Mouse (Mus musculus) layer of hippocampus, adult 9-10 months (tissue): ENCODE measurements around the gene Hjurp.

Source experiments
- DNase-seq: peaks from one replicate; pipeline ENCODE4 v3.0.0; 2022; ENCODE audit warnings: low spot score

The Hjurp gene

DNA sequence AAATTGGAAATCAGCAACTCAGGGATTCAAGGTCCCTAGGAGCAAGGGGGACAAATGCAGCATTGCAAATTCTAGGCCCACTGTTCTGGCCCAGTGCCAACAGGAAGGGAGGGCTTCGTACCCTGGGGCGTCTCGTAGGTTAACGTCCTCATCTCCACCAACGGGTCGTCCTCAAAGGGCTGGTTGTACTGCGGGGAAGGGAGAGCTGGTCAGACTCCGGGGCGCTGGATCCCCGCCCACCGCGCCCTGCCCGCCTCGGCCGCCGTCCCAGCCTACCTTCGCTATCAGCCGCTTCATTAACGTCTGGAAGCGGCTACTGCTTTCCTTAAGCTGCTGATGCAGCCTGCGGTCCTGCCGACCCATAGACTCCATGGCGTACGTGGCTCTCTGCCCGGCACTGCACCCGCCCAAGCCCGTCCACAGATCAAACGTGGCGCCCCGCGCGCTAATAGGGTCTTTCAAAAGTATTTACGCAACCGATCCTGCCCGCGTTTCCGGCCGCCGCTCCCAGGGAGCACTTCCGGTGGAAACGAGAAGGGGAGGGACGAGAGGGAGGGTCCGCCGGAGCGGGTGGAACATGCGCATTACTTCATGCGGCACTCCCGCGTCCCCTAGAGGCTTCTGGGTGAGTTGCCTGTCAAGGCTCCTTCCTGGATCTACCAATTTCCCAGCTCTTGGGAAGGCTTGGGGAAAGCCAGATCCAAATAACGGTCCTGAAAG, at the start of gene Hjurp, which contains the start of gene Trpm8:
Gene Hjurp, minus strand, starts transcription at position 536 of the 720 bp plus-strand sequence.
Gene Trpm8, plus strand, starts transcription at position 564 of the 720 bp plus-strand sequence.
- DNase-seq: peak; percentile 100

GRCm38 (mm10) chr1:88323101-88323500, 45.7 kb upstream of the Hjurp start:
- no peak for DNase-seq

- no peak for DNase-seq
Observed at GRCm38 (mm10) chr1:88322146-88322545, 44.7 kb upstream of the Hjurp start.

- DNase-seq: no peak
Observed at GRCm38 (mm10) chr1:88320821-88321395, 43.5 kb upstream of the Hjurp start.

- peak; percentile 47 for DNase-seq
Observed at GRCm38 (mm10) chr1:88318531-88319060, 41.2 kb upstream of the Hjurp start.

- DNase-seq: no peak
Observed at GRCm38 (mm10) chr1:88317279-88317678, 39.8 kb upstream of the Hjurp start.

GRCm38 (mm10) chr1:88310349-88310748, 32.9 kb upstream of the Hjurp start:
- no peak for DNase-seq

DNA sequence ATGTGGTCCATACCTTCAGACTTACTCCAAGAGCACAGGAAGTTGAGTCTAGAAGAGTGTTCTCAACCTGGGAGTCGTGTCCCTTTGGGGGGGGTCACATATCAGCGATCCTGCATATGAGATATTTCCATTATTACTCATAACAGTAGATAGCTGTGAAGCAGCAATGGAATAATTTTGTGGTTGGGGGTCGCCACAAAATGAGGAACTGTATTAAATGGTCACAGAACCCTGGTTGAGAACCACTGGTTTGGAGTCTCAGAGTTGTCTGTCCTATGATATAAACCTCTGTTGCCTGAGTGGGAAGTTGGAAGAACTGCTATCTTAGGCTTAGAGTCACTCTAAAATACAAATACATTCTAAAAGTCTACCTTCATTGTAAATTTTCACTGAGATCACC, 32.5 kb upstream of the Hjurp start:
- DNase-seq: no peak

GRCm38 (mm10) chr1:88309020-88309419, 31.6 kb upstream of the Hjurp start:
- DNase-seq: no peak

DNA sequence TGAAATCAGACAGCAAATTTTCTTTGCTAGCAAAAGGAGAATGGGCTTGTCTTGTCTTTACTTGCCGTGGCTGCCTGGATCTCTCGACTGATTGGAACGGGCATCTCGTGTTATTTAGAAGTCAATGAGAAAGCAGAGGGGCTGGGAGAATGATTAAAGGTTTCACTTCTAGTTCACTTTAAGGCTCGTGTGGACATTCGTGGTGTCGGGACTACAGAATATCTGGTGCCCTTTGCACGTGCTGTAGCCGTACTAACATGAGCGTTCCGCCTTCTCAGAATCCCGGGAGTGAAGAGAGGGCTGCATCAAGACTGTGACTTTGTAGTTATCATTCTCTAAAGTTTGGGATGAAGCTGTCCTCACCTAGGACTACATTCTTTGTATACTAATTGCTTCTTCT, 29.7 kb upstream of the Hjurp start:
- DNase-seq: no peak

DNA sequence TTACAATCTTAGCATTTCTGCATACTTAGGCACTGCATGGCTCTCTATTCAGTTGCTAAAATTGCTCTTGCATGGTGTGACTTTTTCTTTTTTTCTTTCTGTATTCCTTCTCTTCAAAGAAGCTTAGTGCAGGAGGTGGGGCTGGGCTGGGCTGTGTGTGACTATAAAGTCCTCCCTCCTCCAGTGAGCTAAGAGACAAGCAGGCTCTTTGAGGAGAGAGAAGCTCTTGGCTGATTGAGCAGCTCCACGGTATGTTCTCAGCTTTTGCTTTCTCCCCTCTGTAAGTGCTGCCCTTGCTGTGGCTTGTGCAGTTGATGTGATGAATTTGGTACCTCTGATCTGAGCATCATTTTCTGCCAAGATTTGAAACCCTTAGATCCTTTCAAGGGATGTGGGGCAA, 29.1 kb upstream of the Hjurp start:
- DNase-seq: no peak

GRCm38 (mm10) chr1:88305018-88305795, 27.8 kb upstream of the Hjurp start:
- DNase-seq: no peak

GRCm38 (mm10) chr1:88304261-88304985, 27.0 kb upstream of the Hjurp start:
- no peak for DNase-seq

DNA sequence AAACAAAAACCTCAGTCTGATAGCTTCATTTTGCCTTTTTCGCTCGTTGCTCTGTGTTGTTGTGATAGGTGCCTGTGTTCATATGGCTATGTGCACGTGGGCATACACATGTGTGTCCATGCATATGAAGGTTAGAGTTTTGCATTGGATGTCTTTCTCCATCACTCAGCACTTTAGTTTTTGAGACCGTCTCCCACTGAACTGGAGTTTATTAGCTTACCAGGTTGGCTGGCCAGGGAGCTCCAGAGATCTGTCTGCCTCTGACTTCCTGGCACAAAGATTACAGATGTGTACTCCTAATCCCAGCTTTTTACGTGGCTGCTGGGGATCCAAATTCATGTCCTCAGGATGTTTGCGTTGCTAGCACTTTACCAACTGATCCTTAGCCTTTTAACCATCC, 26.3 kb upstream of the Hjurp start:
- DNase-seq: no peak

- DNase-seq: no peak
Observed at GRCm38 (mm10) chr1:88302057-88302740, 24.8 kb upstream of the Hjurp start.

- no peak for DNase-seq
Observed at GRCm38 (mm10) chr1:88301121-88302014, 23.9 kb upstream of the Hjurp start.

DNA sequence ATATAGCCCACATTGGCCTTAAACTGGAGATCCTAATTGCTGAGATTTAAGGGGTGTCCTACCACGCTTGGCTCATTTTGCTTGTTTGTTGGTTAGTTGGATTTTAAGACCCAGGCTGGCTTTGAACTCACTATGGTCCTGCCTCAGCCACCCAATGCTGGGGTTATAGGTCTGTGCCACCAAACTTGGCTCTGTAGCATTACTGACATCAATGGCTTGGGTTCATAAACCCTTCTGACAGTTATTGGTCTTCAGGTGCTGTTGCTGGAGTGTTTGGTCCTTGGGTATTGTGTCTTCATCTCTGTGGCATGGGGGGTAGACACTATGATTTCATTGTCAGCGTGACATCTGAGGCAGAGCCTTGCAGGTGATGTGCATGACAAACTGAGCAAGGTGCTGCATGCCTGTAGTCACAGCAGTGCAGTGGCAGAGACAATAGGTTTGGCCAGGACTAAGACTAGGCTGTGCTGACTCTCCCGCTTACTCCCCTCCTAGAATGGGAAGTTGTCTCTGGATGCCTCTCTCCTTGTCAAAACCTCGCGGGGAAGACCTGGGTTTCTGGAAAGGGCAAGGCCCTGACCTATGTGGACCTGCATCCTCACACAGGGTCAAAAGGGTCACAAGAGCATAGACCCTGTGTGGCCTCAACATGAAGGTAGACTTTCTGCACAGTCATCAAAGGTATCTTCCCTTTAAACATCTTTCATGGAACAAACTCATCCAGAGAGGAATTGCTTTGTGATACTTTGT, 23.0 kb upstream of the Hjurp start:
- DNase-seq: no peak

DNA sequence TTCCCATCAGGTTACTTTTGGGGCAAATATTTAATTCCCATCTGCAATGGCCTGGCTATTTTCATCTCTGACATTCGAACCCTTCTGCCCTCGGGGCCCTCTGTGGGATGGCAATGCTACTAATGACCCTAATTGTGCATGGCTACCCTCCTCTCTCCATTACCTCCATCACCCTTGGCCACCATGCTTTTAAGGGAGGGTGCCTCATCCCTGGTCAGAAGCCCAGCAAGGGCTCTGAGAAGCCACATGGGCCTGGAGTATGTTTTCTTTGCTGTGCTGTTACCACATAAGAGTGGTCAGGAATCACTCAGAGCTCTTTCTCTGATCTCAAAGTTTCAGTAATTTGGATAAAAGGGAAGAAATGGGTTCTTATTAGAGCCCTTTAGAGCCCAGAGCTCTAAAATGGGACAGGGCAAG, 22.1 kb upstream of the Hjurp start:
- DNase-seq: no peak

DNA sequence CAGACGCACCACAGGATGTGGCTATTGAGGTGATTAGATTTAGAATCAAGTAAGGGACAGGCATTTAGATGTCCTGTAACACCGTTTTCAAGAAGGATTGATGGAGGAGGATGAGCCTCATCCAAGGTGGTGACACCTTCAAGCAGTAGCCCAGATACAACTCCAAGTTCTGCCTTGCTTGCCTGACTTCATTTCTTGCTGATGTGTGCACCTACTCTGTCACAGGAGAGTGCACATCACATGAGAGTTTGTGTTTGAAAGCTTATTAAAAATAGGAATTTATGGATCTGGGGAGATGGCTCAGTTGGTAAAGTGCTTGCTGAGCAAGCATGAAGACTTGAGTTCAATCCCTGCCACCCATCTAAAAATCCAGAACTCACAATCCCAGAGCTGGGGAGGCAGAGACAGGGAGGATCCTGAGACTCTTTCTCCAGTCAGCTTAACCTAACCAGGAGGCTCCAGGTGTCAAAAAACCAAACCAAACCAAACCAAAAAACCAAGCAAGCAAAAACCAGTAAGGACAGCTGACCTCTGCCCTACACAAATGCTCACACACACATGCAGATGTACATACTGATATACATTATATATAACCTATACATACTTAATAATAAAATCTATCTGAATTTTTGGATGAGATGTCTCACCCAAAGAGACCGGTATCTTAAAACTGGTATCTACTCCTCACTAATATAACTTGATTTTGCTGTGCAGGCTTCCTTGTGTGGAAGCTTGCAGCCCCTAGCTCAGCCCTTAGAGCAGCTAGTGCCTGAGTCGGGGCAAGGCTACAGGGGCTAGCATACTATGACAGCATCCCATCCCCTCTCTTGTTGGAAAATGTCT, 21.5 kb upstream of the Hjurp start:
- DNase-seq: no peak
